Mouse (Mus musculus) midbrain, embryonic 13.5 days (tissue): ENCODE measurements around the gene Ehf. TPM values are rescaled to one million over a fixed set of nuclear protein-coding genes. Genes with fewer than 3 reads are reported as not detected.

Experiments
- ATAC-seq: fragments of 200-750 bp; cut with Nextera tagmentation; 2 replicates; pipeline ENCODE4 v1.8.0; 2017; ENCODE audit warnings: mild to moderate bottlenecking, moderate TSS enrichment, moderate library complexity
- H3K27ac ChIP-seq: fragments of 300-500 bp; sonication (generic); 2 replicates; pipeline ENCODE4 v1.5.1; 2015; ENCODE audit warnings: inconsistent platforms, mild to moderate bottlenecking, moderate library complexity
- H3K27me3 ChIP-seq: fragments of 300-500 bp; sonication (generic); 2 replicates; pipeline ENCODE4 v1.6.1; 2015; ENCODE audit warnings: mild to moderate bottlenecking, inconsistent platforms
- H3K36me3 ChIP-seq: fragments of 300-500 bp; sonication (generic); 2 replicates; pipeline ENCODE4 v1.6.1; 2015; ENCODE audit warnings: mild to moderate bottlenecking, inconsistent platforms
- H3K4me1 ChIP-seq: fragments of 300-500 bp; sonication (generic); replicated peaks from 2 replicates; pipeline ENCODE4 v1.6.1; 2015; ENCODE audit warnings: inconsistent platforms
- H3K4me2 ChIP-seq: fragments of 300-500 bp; sonication (generic); replicated peaks from 2 replicates; pipeline ENCODE4 v1.6.1; 2015; ENCODE audit warnings: moderate library complexity, mild to moderate bottlenecking, inconsistent platforms
- H3K4me3 ChIP-seq: fragments of 300-500 bp; sonication (generic); replicated peaks from 2 replicates; pipeline ENCODE4 v1.5.1; 2015; ENCODE audit warnings: mild to moderate bottlenecking, inconsistent platforms
- H3K9ac ChIP-seq: fragments of 300-500 bp; sonication (generic); replicated peaks from 2 replicates; pipeline ENCODE4 v1.6.1; 2015; ENCODE audit warnings: mild to moderate bottlenecking, inconsistent platforms
- H3K9me3 ChIP-seq: fragments of 300-500 bp; sonication (generic); 2 replicates; pipeline ENCODE4 v1.6.1; 2016; ENCODE audit warnings: mild to moderate bottlenecking, inconsistent platforms
- WGBS: fragments of 180-500 bp; shearing (Covaris S2); methylation state at CpG from one replicate; pipeline ENCODE4 v1.1.7; 2015; 5-methylcytosine and 5-hydroxymethylcytosine counted together
- polyA plus RNA-seq: library from polyadenylated mRNA; unstranded; fragments of >200 nt; fragmentation: Nextera tagmentation; extraction: Ambion mirVana; gene quantifications from 2 replicates; pipeline ENCODE4 v1.2.1, GENCODE M21; 2015

The Ehf gene
- polyA plus RNA-seq, 1 experiment from 2014 or later, result 0.15 TPM

DNA sequence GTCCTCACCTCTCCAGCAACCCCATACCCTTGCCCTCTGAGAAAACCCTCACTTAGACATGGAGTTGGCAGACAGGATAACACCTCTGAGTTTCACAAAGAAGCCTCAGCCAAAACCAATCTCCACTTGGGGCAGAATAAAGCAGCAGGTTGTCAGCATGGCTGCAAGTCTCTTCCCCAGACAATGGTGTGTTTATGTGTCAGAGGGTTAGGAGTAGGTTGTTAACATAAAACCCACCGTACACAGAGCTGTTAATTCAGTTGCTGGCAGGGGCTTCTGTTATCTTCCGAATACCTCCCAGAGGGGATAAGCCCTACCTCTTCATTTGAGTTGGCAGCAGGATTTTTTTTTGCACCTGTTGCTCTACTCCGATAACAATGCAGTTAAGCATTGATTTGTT is 9.9 kb downstream of the Ehf start:
- 21% methylated on average over 3 of the region's 3 CpGs for WGBS
- Histone ChIP-seq H3K4me3 (no peak overlapping the region), H3K4me1 (no peaks in the 10 kb centered on the region), H3K27me3 (no peaks in the 10 kb centered on the region), H3K9ac (no peak overlapping the region), H3K36me3 (no peaks in the 10 kb centered on the region), H3K9me3 (no peaks in the 10 kb centered on the region), H3K27ac (no peak overlapping the region), H3K4me2 (no peak overlapping the region)
- ATAC-seq, result no peak

DNA sequence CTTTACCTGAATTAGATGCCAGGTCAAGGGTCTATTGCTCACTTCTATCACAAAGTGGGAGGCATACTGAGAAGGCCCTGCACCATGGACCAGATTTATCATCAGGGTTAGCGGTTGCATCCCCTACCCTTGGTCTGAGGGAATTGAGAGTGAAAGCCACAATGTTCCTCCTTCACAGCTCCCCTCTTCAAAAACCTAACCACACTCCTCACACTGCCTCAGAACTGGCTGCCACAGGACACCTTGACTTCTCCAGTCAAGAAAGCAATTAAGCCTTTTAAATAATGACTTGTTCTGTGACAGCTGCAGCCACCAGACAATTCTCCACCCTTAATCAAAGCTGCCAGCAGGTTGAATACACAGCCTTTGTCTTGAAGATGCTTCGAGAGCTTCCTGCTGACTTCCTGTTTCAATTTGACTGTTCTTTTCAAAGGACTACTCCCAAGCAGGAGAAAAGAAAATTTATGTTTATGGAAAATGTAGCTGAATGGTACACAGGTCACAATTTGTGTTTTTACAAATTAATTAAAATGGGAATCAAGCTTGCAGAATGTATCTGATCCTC is 12.3 kb downstream of the Ehf start:
- ATAC-seq, result no peak
- Histone ChIP-seq H3K36me3 (no peaks in the 10 kb centered on the region), H3K4me3 (no peak overlapping the region), H3K27me3 (no peaks in the 10 kb centered on the region), H3K9me3 (no peaks in the 10 kb centered on the region), H3K9ac (no peak overlapping the region), H3K27ac (no peak overlapping the region), H3K4me2 (no peak overlapping the region), H3K4me1 (no peaks in the 10 kb centered on the region)
- 57% methylated on average over 2 of the region's 2 CpGs for WGBS

DNA sequence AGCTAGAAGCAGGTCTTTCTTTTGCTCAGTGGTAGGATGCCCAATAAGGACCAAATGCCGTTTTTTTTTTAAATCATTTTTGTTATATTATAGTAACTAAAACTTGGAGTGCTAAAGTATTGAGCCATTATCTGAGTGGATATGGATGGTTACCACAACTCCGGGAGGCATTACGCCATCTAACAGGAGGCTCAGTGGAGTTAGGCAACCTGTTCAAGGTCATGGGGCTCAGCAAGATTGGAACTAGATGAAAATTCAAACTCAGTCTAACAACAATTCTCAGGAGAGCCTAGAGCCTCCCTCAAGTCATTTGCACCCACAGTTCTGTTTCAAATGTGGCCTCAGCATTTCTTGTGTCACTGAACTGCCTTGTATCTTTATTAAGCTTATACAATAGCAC is 12.9 kb downstream of the Ehf start:
- Histone ChIP-seq H3K4me3 (no peak overlapping the region), H3K4me1 (no peaks in the 10 kb centered on the region), H3K27ac (no peak overlapping the region), H3K36me3 (no peaks in the 10 kb centered on the region), H3K27me3 (no peaks in the 10 kb centered on the region), H3K9ac (no peak overlapping the region), H3K4me2 (no peak overlapping the region), H3K9me3 (no peaks in the 10 kb centered on the region)
- ATAC-seq, result no peak
- WGBS, result 93% methylated on average over 3 of the region's 3 CpGs

DNA sequence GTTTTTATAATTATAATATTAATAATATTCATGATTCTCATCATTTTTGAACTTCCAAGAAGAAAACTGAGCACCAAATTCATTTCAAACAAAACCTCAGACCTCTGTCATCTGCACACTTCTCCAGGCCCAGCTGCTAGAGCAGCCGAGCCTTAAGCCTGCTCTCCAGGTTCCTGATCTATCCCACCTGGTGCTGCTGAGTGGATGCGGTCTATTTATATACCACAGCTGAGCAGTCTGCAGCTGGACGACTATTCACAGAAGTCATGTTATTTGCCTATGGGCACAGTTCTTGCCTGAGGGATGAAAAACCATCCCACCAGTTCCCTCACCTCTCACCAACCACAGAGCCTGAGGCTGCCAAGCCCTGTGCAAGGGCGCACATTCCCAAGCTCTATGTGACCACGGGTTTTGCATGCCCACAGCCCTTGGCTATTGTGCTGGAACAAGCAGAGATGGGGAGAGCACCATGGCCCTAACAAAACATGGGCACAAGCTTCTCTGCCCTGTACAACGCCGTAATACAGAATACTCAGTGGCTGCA is 13.6 kb downstream of the Ehf start:
- WGBS, result 84% methylated on average over 7 of the region's 7 CpGs
- ATAC-seq, result no peak

DNA sequence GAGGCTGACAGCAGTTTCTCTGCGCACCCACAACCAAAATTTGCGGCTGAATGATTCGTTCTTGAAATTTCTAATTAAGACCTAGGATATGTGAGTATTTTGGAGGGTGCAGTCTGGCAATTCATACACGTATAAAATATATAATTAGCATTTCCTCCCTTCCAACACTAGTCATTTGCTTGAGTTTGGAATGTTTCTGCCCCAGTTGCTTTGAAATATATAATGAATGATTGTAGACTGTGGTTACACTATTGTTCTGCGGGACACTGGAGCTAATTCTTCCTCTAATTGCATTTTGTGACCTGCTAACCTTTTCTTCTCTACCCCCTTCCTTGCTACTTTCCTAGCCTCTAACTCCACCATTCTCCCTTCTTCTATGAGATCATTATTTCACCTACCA is 15.4 kb downstream of the Ehf start:
- WGBS, result 76% methylated on average over 5 of the region's 5 CpGs
- Histone ChIP-seq H3K27me3 (no peaks in the 10 kb centered on the region), H3K4me2 (no peak overlapping the region), H3K9ac (no peak overlapping the region), H3K4me1 (no peaks in the 10 kb centered on the region), H3K36me3 (no peaks in the 10 kb centered on the region), H3K27ac (no peak overlapping the region), H3K4me3 (no peak overlapping the region), H3K9me3 (no peaks in the 10 kb centered on the region)
- no peak for ATAC-seq

More for the DNA sequence above, 13.6 kb downstream of the Ehf start:
- no peaks in the 10 kb centered on the region for H3K9me3 ChIP-seq
- H3K27ac ChIP-seq, result no peak overlapping the region
- no peaks in the 10 kb centered on the region for H3K27me3 ChIP-seq
- no peak overlapping the region for H3K4me3 ChIP-seq
- H3K4me1 ChIP-seq, result no peaks in the 10 kb centered on the region
- H3K36me3 ChIP-seq, result no peaks in the 10 kb centered on the region
- no peak overlapping the region for H3K4me2 ChIP-seq
- no peak overlapping the region for H3K9ac ChIP-seq

DNA sequence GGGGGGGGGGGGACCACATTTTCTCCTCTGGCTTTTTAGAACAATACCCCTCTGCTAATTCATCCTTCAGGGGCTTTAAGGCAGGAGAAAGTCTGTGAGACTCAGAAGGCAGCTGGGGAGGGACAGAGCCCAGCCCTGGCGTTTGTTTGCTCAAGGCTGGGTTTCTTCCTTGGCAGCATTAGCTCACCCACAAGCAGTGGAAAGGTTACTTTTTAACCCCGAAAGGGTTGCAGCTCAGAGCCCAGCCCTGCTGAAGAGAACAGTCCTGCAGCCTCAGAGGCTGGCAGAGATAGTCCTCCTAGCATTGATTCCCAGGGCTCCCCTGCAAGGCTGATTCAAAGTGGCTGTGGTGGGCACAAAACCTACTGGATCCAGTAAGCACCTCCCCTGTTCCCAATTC is 17.5 kb downstream of the Ehf start:
- whole genome bisulfite sequencing, result 30% methylated on average over 2 of the region's 2 CpGs
- H3K9me3 ChIP-seq, result no peaks in the 10 kb centered on the region
- no peaks in the 10 kb centered on the region for H3K36me3 ChIP-seq
- no peak overlapping the region for H3K9ac ChIP-seq
- no peak overlapping the region for H3K27ac ChIP-seq
- no peak overlapping the region for H3K4me3 ChIP-seq
- no peak overlapping the region for H3K4me2 ChIP-seq
- no peaks in the 10 kb centered on the region for H3K4me1 ChIP-seq
- no peaks in the 10 kb centered on the region for H3K27me3 ChIP-seq
- ATAC-seq, result no peak

DNA sequence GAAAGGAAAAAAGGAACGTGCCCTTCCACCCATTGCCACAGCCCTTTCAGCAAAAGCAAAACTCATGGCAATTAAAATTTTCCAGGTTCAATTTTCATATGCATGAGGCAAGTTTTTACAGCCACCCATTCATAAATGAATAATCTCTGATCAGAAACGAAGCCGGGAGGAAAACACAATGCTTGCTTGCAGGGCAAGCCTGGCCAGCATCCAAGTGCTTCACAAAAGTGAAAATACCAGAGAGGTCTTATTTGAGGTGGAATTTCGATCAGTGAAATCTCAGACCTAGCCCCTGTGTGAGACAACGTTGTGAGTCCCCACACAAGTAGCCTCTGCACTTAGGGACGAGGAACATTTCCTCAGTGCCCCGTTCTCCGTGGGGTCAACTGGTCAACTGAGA is 19.3 kb downstream of the Ehf start:
- Histone ChIP-seq H3K36me3 (no peaks in the 10 kb centered on the region), H3K4me2 (no peak overlapping the region), H3K9me3 (no peaks in the 10 kb centered on the region), H3K4me3 (no peak overlapping the region), H3K27ac (no peak overlapping the region), H3K4me1 (no peaks in the 10 kb centered on the region), H3K27me3 (no peaks in the 10 kb centered on the region), H3K9ac (no peak overlapping the region)
- no peak for ATAC-seq
- WGBS, result 68% methylated on average over 8 of the region's 8 CpGs

DNA sequence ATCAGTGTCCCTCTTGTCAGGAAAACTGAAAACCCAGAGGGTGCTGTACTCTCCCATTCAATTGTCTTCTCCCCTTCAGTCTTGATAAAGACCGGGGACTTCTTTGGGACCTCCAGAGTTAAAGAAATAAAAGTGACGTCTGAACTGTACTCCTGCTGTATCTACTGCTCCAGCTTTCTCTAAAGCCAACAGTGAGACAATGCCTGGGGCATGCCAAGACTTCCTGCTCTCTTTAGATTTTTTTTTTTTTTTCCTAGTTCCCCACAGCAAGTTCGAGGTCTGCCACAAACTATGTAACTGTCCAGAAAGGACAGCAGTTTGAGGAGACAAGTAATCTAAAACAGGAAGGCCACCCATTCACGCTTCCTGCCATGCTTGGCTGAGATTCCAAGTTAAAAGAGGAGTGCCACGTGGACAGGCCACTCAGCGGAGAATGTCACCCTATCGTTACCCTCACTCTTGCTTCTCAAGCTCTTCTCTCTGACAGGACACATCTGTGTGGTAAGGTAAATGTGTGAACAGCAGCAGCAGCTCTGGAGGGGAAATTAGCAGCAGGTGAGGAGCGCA is 20.8 kb downstream of the Ehf start:
- WGBS, result 82% methylated on average over 8 of the region's 8 CpGs
- ATAC-seq, result no peak
- H3K36me3 ChIP-seq, result no peaks in the 10 kb centered on the region

DNA sequence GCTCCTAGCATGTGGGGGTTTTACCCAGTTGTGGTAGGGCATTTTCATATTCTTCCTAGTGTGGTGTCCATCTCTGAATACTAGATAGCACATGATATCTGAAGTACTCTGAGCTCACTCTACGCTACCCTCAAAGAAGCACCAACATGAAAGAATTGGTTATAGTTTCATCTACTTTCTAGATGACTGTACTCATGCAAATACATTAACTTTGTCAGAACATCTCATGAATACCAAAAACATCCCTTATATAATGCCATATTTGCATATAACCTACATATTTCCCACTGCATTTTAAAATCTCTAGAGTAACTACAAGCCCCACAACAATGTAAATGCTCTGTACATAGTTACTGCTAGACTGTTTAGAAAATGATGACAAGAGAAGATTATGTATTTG is 23.2 kb downstream of the Ehf start:
- H3K4me2 ChIP-seq, result no peak overlapping the region
- ATAC-seq, result no peak
- H3K36me3 ChIP-seq, result no peaks in the 10 kb centered on the region
- WGBS, result 97% methylated on average over 1 of the region's 1 CpGs
- no peak overlapping the region for H3K9ac ChIP-seq
- H3K4me3 ChIP-seq, result no peak overlapping the region
- no peaks in the 10 kb centered on the region for H3K4me1 ChIP-seq
- no peak overlapping the region for H3K27ac ChIP-seq
- H3K27me3 ChIP-seq, result no peaks in the 10 kb centered on the region
- no peaks in the 10 kb centered on the region for H3K9me3 ChIP-seq

More for the DNA sequence above, 20.8 kb downstream of the Ehf start:
- H3K4me2 ChIP-seq, result no peak overlapping the region
- no peaks in the 10 kb centered on the region for H3K9me3 ChIP-seq
- no peaks in the 10 kb centered on the region for H3K4me1 ChIP-seq
- no peak overlapping the region for H3K4me3 ChIP-seq
- H3K9ac ChIP-seq, result no peak overlapping the region
- H3K27ac ChIP-seq, result no peak overlapping the region
- H3K27me3 ChIP-seq, result no peaks in the 10 kb centered on the region

DNA sequence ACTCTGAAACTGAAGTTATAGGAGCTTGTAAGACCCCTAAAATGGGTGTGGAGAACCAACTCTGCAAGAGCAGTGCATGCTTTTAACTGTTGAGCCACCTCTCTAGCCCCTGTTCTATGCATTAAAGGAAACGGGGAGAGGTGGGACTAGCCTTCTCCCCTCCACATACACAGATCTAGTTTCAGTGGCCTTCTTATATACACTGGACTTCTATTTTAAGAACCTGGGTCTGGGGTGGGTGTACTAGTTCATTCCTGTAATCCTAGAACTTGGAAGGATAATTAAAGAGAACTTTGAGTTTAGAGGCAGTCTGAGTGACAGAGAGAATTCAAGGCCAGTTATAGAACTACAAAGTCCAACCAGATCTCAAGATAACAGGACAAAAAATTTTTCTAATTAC is 24.6 kb downstream of the Ehf start:
- Histone ChIP-seq H3K9ac (no peak overlapping the region), H3K4me2 (no peak overlapping the region), H3K27ac (no peak overlapping the region), H3K36me3 (no peaks in the 10 kb centered on the region), H3K9me3 (no peaks in the 10 kb centered on the region), H3K27me3 (no peaks in the 10 kb centered on the region), H3K4me3 (no peak overlapping the region), H3K4me1 (no peaks in the 10 kb centered on the region)
- WGBS, result 100% methylated on average over 1 of the region's 1 CpGs
- ATAC-seq, result no peak

DNA sequence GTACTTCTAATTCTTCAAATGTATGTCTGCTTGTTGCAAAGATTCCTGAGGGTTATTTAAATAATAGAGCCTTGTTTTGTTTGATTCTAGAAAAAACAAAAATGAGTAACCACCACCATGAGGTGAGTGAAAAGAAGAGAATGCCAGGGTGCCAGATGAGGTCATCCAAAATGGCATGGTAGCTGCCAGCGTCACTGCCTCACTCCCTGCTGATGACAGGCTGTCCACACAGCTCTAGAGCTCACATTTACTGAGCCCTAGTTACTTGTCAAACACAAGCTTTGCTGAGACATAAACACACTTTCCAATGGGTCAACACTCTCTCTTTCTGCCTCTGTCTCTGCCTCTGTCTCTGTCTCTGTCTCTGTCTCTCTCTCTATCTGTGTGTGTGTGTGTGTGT is 25.3 kb downstream of the Ehf start:
- 65% methylated on average over 1 of the region's 1 CpGs for WGBS
- Histone ChIP-seq H3K4me2 (no peak overlapping the region), H3K27me3 (no peaks in the 10 kb centered on the region), H3K27ac (no peak overlapping the region), H3K9me3 (no peaks in the 10 kb centered on the region), H3K4me3 (no peak overlapping the region), H3K9ac (no peak overlapping the region), H3K4me1 (no peaks in the 10 kb centered on the region), H3K36me3 (no peaks in the 10 kb centered on the region)
- no peak for ATAC-seq

DNA sequence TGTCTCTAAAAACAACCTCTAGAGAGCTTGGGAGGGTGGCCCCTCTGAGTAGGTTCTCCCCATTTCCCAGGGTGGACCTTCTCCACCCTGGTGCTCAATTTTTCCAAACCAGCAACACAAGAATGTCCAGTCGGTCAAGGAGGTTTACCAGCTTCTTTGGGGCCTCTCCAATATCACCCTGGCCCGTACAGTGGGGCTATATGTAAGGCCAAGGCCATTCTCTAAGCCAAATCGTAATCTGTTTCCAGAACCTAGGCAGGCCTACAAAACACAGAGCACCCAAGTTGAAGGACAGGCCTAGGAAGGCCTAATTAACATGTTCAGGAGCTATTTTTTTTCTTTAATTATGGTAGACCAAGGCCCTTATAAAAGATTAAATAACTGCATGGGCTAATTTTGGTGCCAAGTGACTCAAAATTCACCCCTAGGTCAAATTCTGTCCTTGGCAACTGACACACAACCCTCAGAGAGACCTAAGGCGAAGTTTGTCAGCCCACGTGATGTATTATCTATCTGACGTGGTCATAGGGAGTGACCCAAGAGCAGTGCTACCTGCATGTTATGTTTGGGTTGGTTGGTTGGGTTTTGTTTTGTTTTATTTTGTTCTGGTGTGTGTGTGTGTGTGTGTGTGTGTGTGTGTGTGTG is 27.6 kb downstream of the Ehf start:
- H3K9ac ChIP-seq, result no peak overlapping the region
- no peak overlapping the region for H3K4me3 ChIP-seq
- no peaks in the 10 kb centered on the region for H3K36me3 ChIP-seq
- no peak overlapping the region for H3K27ac ChIP-seq
- no peak overlapping the region for H3K4me2 ChIP-seq
- no peak for ATAC-seq
- H3K4me1 ChIP-seq, result no peaks in the 10 kb centered on the region
- 92% methylated on average over 6 of the region's 6 CpGs for WGBS
- no peaks in the 10 kb centered on the region for H3K27me3 ChIP-seq
- H3K9me3 ChIP-seq, result no peaks in the 10 kb centered on the region
